Mouse (Mus musculus): ENCODE measurements around the gene Oog2. TPM values are rescaled to one million over a fixed set of nuclear protein-coding genes. Genes with fewer than 3 reads are reported as not detected.

Gene Oog2
- polyA plus RNA-seq (2012), result not detected in 2 replicates

DNA sequence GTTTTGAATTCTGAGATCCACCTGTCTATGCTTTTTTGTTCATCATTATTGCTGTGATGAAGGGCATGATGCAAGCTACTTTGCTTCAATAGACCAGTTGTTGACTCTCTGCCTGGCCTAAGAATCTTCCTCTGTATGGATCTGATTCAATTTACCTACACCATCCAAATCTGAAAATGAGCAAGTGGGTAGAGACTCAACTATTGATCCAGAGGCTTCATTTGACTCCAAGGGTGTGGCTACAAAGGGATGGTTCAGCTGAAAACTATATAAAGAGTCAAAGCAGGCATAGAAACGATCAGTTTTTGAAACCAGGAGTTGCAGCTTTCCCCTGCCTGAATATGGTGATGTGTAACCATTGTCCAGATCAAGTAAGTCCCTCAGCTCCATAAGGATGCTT, at the start of gene Oog2:
TSS of gene Oog2 (plus strand) at position 301 of the 400 bp plus-strand sequence.

DNA sequence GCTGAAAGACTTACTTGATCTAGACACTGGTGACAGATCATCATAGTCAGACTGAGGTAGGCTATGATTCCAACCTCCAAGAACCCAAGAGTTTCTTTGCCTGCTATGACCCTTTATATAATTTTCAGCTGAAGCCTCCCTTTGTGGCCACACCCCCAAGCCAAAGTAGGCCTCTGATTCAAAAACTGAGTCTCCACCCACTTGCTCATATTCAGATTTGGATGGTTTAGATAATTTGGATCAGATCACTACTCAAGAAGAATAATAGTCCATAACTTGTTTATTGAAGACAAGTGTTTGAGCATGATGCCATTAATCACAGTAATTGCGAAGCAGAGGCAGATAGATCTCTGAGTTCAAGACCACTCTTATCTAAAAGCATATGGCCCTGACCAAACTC, 28.0 kb upstream of the Oog2 start, which contains the start of gene Oog3:
TSS of gene Oog3 (minus strand) at position 101 of the 400 bp plus-strand sequence.

DNA sequence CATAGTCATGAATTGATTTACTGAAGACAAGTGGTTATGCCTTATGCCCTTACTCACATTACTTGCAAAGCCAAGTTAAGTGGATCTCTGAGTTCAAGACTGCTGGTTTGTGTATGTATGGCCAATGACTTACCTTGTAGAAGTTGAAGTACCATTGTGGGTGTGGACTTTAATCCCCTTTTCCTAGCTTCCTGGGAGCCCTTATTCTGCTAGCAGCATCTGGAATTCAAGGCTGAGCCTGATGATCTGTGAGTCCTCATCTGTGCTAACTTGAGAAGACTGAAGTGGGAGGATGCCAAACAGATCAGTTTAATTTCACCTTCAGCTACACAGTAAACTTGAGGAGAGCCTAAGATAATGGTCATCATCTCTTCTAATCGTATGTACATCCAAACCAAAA, 22.7 kb downstream of the Oog2 start, which contains the start of gene C87977:
TSS of gene C87977 (minus strand) at position 101 of the 400 bp plus-strand sequence.

Other genes with a start within 250 kb of the Oog2 start
- not detected in 2 replicates for gene Pramef25, start 239.7 kb upstream of the Oog2 start, polyA plus RNA-seq (2012)
- gene Gm13101, start 223.8 kb upstream of the Oog2 start, polyA plus RNA-seq (2012), result not detected in 2 replicates
- gene Pramef17, start 196.3 kb upstream of the Oog2 start, polyA plus RNA-seq (2012), result not detected in 2 replicates
- gene Pramel4, start 131.6 kb upstream of the Oog2 start, polyA plus RNA-seq (2012), result not detected in 2 replicates
- gene Gm13102, start 84.2 kb upstream of the Oog2 start, polyA plus RNA-seq (2012), result not detected in 2 replicates
- gene Oog3, start 28.1 kb upstream of the Oog2 start, polyA plus RNA-seq (2012), result not detected in 2 replicates
- not detected in 2 replicates for gene C87977, start 22.6 kb downstream of the Oog2 start, polyA plus RNA-seq (2012)
- not detected in 2 replicates for gene Pramel5, start 89.8 kb downstream of the Oog2 start, polyA plus RNA-seq (2012)
- not detected in 2 replicates for gene Gm13128, start 139.5 kb downstream of the Oog2 start, polyA plus RNA-seq (2012)
- not detected in 2 replicates for gene Gm13119, start 167.2 kb downstream of the Oog2 start, polyA plus RNA-seq (2012)
- not detected in 2 replicates for gene Pramef20, start 187.2 kb downstream of the Oog2 start, polyA plus RNA-seq (2012)
- gene Pramef12, start 217.7 kb downstream of the Oog2 start, polyA plus RNA-seq (2012), result not detected in 2 replicates
- gene 1700012P22Rik, start 248.1 kb downstream of the Oog2 start, polyA plus RNA-seq (2012), result not detected in 2 replicates